Mouse (Mus musculus) liver, embryonic 14.5 days (tissue): Measurements from ENCODE around the gene Rusc2.

ENCODE experiments used
- CTCF ChIP-seq: IDR thresholded peaks from 2 replicates; pipeline ENCODE4 v1.5.1; 2016; ENCODE audit warnings: antibody characterized with exemption, low read depth, control low read depth
- EP300 ChIP-seq: IDR thresholded peaks from 2 replicates; pipeline ENCODE4 v1.6.1; 2016; ENCODE audit warnings: antibody characterized with exemption, low read depth

- TF ChIP-seq CTCF (no peak), EP300 (no peak)
Measured at GRCm38 (mm10) chr4:43389390-43389789, 7.6 kb downstream of the Rusc2 start.
